Comparison of ENCODE assay signal across 14 mouse cellular contexts in the genomic region with DNA sequence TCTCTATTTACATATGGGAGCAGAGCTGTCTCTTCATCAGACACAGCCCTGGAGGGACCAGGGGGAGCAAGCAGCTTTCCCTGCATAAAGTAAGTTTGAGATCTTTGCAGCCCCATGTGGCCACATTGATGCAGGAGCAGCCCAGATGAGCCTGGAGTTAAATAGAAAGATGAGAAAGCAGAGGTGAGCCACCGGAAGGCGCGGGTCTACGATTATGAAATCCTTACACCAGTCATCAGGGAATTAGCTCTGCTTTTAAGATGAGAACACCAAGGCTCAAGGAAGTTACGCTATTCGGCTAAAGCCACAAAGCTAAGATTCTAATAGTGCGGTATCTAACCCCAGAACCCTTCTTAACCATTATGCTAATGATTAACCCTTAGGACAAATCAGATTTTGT. TPM values are rescaled to one million over a fixed set of nuclear protein-coding genes. Genes with fewer than 3 reads are reported as not detected.
DNase-seq lines count a peak whose midpoint lies in the region; ATAC-seq and TF ChIP-seq lines count a peak whose summit lies in the region.
"Had no signal": no experiment of that assay in that cellular context is flagged by ENCODE, and none has a peak within 500 bp of the region (broad histone marks: within the 10 kb centered on the region; RNA-seq: fewer than 3 reads in every experiment).

No protein-coding gene starts in this region.

- H3K36me3 ChIP-seq in kidney, embryonic 16.5 days (ENCODE audit: insufficient read depth, low read length), result no peaks in the 10 kb centered on the region
- H3K36me3 ChIP-seq in intestine, postnatal 0 days (ENCODE audit: control insufficient read depth, insufficient read depth), result no peaks in the 10 kb centered on the region
- H3K36me3 ChIP-seq: G1E; heart, embryonic 10.5 days had no signal

- 50% methylated on average over 7 of the region's 7 CpGs for WGBS in kidney, embryonic 16.5 days
- 28% methylated on average over 7 of the region's 7 CpGs for WGBS in intestine, postnatal 0 days

- peak; percentile 28 for DNase-seq in cerebellum, adult 9-10 months
- no peak for DNase-seq in cerebellum, postnatal 10 days
- no peak for DNase-seq in kidney, postnatal 14 days
- DNase-seq in 3134 (ENCODE audit: extremely low read depth, insufficient read length, low spot score), result peak; percentile 71
- no peak for DNase-seq in yolk sac, embryonic 10.5 days (ENCODE audit: low spot score)
- DNase-seq in cerebellum, postnatal 4 days (ENCODE audit: low spot score in 2 of 2), result no peak
- DNase-seq: cerebellum, postnatal 25 days; thymus, adult 18-20 months had no signal

- H3K27ac ChIP-seq in kidney, embryonic 16.5 days (ENCODE audit: low read length), result peak overlapping the region; percentile 38; the same call in 1 of the 2 replicates
- no peak overlapping the region for H3K27ac ChIP-seq in intestine, postnatal 0 days (ENCODE audit: low read depth, low read length)

- ATAC-seq in kidney, embryonic 16.5 days (ENCODE audit: low FRiP score, low TSS enrichment), result no peak
- no peak for ATAC-seq in intestine, postnatal 0 days
- ATAC-seq: activated CD4-positive, CD25-positive, alpha-beta regulatory T cell, adult 4 months had no signal

- H3K4me1 ChIP-seq in kidney, embryonic 16.5 days (ENCODE audit: insufficient read depth, low read length), result peaks cover 59% of the 10 kb centered on the region
- 0 out of 2 replicates have a peak, but pooled peaks cover 13% of the 10 kb centered on the region for H3K4me1 ChIP-seq in intestine, postnatal 0 days (replicated peaks; ENCODE audit: control insufficient read depth, insufficient read depth, low read length)

- no peaks in the 10 kb centered on the region for H3K9me3 ChIP-seq in kidney, embryonic 16.5 days (ENCODE audit: low read length)
- no peaks in the 10 kb centered on the region for H3K9me3 ChIP-seq in intestine, postnatal 0 days (ENCODE audit: control insufficient read depth)
- H3K9me3 ChIP-seq: heart, embryonic 10.5 days had no signal

- H3K4me3 ChIP-seq in kidney, embryonic 16.5 days (ENCODE audit: low read length), result peak overlapping the region; percentile 5
- H3K4me3 ChIP-seq in intestine, postnatal 0 days (ENCODE audit: low read depth, low read length), result peak overlapping the region; percentile 9; the same call in 1 of the 2 replicates

- TF ChIP-seq CTCF in intestine, postnatal 0 days (IDR thresholded peaks at IDR 0.05; ENCODE audit: low read depth), result peak; percentile 32

- H3K9ac ChIP-seq in kidney, embryonic 16.5 days (replicated peaks; ENCODE audit: low read length), result no peak overlapping the region; the same call in 1 of the 2 replicates
- no peak overlapping the region for H3K9ac ChIP-seq in intestine, postnatal 0 days (ENCODE audit: low read depth, low read length)

- H3K27me3 ChIP-seq in kidney, embryonic 16.5 days (ENCODE audit: insufficient read depth, low read length), result no peaks in the 10 kb centered on the region
- H3K27me3 ChIP-seq in intestine, postnatal 0 days (replicated peaks; ENCODE audit: control insufficient read depth, insufficient read depth, low read length), result no peaks in the 10 kb centered on the region

- peak overlapping the region; percentile 82; the same call in 1 of the 2 replicates for H3K4me2 ChIP-seq in kidney, embryonic 16.5 days (replicated peaks; ENCODE audit: low read depth, low read length)
- H3K4me2 ChIP-seq in intestine, postnatal 0 days (replicated peaks; ENCODE audit: low read depth), result peak overlapping the region; percentile 73

RNA-seq across cellular contexts. Expression of gene Itga3, which starts 1.4 kb away (rescaled TPM):
- 25.5 and 25.8 TPM in 2 replicates for polyA plus RNA-seq in kidney, embryonic 16.5 days (2015; fragmentation: Nextera tagmentation; extraction: Ambion mirVana)
- 51.3 and 57.9 TPM in 2 replicates for polyA plus RNA-seq in intestine, postnatal 0 days (2015; fragmentation: Nextera tagmentation; extraction: Ambion mirVana)
- polyA plus RNA-seq: G1E had no signal

RNA-seq across cellular contexts. Expression of gene Pdk2, which starts 36.8 kb away (rescaled TPM):
- polyA plus RNA-seq in kidney, embryonic 16.5 days (2015; fragmentation: Nextera tagmentation; extraction: Ambion mirVana), result 72.3 and 85.2 TPM in 2 replicates
- 53.2 and 57.4 TPM in 2 replicates for polyA plus RNA-seq in intestine, postnatal 0 days (2015; fragmentation: Nextera tagmentation; extraction: Ambion mirVana)

RNA-seq across cellular contexts. Expression of gene Dlx3, which starts 42.0 kb away (rescaled TPM):
- 1.1 TPM in 2 replicates for polyA plus RNA-seq in kidney, embryonic 16.5 days (2015; fragmentation: Nextera tagmentation; extraction: Ambion mirVana)
- 0.30 and 0.44 TPM in 2 replicates for polyA plus RNA-seq in intestine, postnatal 0 days (2015; fragmentation: Nextera tagmentation; extraction: Ambion mirVana)
- polyA plus RNA-seq: activated CD4-positive, CD25-positive, alpha-beta regulatory T cell, adult 4 months; G1E; liver, embryonic 16.5 days had no signal

Comparison
In these comparisons a context has a peak if more than half of its experiments do, and no peak if none do; other contexts are left out.
1. DNase-seq: peak in cerebellum, adult 9-10 months (single experiment) and 3134 (single experiment); none in cerebellum, postnatal 10 days (0 of 2), kidney, postnatal 14 days (single experiment), yolk sac, embryonic 10.5 days (single experiment) and cerebellum, postnatal 4 days (0 of 2).